Mouse (Mus musculus): ENCODE results near the gene Col13a1. TPM values are rescaled to one million over a fixed set of nuclear protein-coding genes. Genes with fewer than 3 reads are reported as not detected.

Col13a1 gene
- polyA plus RNA-seq, 1 experiment, result not detected

- H3K4me1 ChIP-seq (ENCODE audit: control insufficient read depth, insufficient read depth, low read length), result no peaks in the 10 kb centered on the region
- H3K27ac ChIP-seq (ENCODE audit: insufficient read depth, low read length), result no peak overlapping the region
- no peak overlapping the region for H3K4me3 ChIP-seq (ENCODE audit: insufficient read depth, low read length)
- TF ChIP-seq POLR2A (IDR thresholded peaks at IDR 0.05; ENCODE audit: low read depth, low read length), result no peak
- no peak for TF ChIP-seq CTCF (IDR thresholded peaks at IDR 0.05; ENCODE audit: borderline replicate concordance, insufficient read depth, low read length)
Observed at GRCm38 (mm10) chr10:62007958-62008357, 29.1 kb upstream of the Col13a1 start.

GRCm38 (mm10) chr10:62006371-62006770 lies 27.5 kb upstream of the Col13a1 start:
- Histone ChIP-seq H3K4me3 (ENCODE audit: insufficient read depth, low read length) (no peak overlapping the region), H3K27ac (ENCODE audit: insufficient read depth, low read length) (no peak overlapping the region), H3K4me1 (ENCODE audit: control insufficient read depth, insufficient read depth, low read length) (no peaks in the 10 kb centered on the region)
- TF ChIP-seq POLR2A (IDR thresholded peaks at IDR 0.05; ENCODE audit: low read depth, low read length), result no peak
- TF ChIP-seq CTCF (IDR thresholded peaks at IDR 0.05; ENCODE audit: borderline replicate concordance, insufficient read depth, low read length), result no peak

GRCm38 (mm10) chr10:62000216-62000615 lies 21.3 kb upstream of the Col13a1 start:
- Histone ChIP-seq H3K4me3 (ENCODE audit: insufficient read depth, low read length) (no peak overlapping the region), H3K27ac (ENCODE audit: insufficient read depth, low read length) (no peak overlapping the region), H3K4me1 (ENCODE audit: control insufficient read depth, insufficient read depth, low read length) (no peaks in the 10 kb centered on the region)
- TF ChIP-seq CTCF (IDR thresholded peaks at IDR 0.05; ENCODE audit: borderline replicate concordance, insufficient read depth, low read length), result no peak
- TF ChIP-seq POLR2A (IDR thresholded peaks at IDR 0.05; ENCODE audit: low read depth, low read length), result no peak

GRCm38 (mm10) chr10:61999766-62000165 lies 20.9 kb upstream of the Col13a1 start:
- H3K27ac ChIP-seq (ENCODE audit: insufficient read depth, low read length), result no peak overlapping the region
- no peak overlapping the region for H3K4me3 ChIP-seq (ENCODE audit: insufficient read depth, low read length)
- H3K4me1 ChIP-seq (ENCODE audit: control insufficient read depth, insufficient read depth, low read length), result no peaks in the 10 kb centered on the region
- TF ChIP-seq CTCF (IDR thresholded peaks at IDR 0.05; ENCODE audit: borderline replicate concordance, insufficient read depth, low read length) (no peak), POLR2A (IDR thresholded peaks at IDR 0.05; ENCODE audit: low read depth, low read length) (no peak)

- no peak overlapping the region for H3K4me3 ChIP-seq (ENCODE audit: insufficient read depth, low read length)
- no peak overlapping the region for H3K27ac ChIP-seq (ENCODE audit: insufficient read depth, low read length)
- no peak for TF ChIP-seq CTCF (IDR thresholded peaks at IDR 0.05; ENCODE audit: borderline replicate concordance, insufficient read depth, low read length)
- no peak for TF ChIP-seq POLR2A (IDR thresholded peaks at IDR 0.05; ENCODE audit: low read depth, low read length)
- H3K4me1 ChIP-seq (ENCODE audit: control insufficient read depth, insufficient read depth, low read length), result no peaks in the 10 kb centered on the region
Observed at GRCm38 (mm10) chr10:61991481-61992424, 12.8 kb upstream of the Col13a1 start.

- Histone ChIP-seq H3K4me3 (ENCODE audit: insufficient read depth, low read length) (no peak overlapping the region), H3K4me1 (ENCODE audit: control insufficient read depth, insufficient read depth, low read length) (no peaks in the 10 kb centered on the region), H3K27ac (ENCODE audit: insufficient read depth, low read length) (no peak overlapping the region)
- TF ChIP-seq CTCF (IDR thresholded peaks at IDR 0.05; ENCODE audit: borderline replicate concordance, insufficient read depth, low read length) (peak; percentile 29; the same call in 1 of the 2 replicates), POLR2A (IDR thresholded peaks at IDR 0.05; ENCODE audit: low read depth, low read length) (no peak)
Observed at GRCm38 (mm10) chr10:61980424-61980823, 1.5 kb upstream of the Col13a1 start.

- Histone ChIP-seq H3K4me3 (ENCODE audit: insufficient read depth, low read length) (peak overlapping the region; percentile 39), H3K27ac (ENCODE audit: insufficient read depth, low read length) (no peak overlapping the region), H3K4me1 (ENCODE audit: control insufficient read depth, insufficient read depth, low read length) (no peaks in the 10 kb centered on the region)
- TF ChIP-seq CTCF (IDR thresholded peaks at IDR 0.05; ENCODE audit: borderline replicate concordance, insufficient read depth, low read length) (no peak), POLR2A (IDR thresholded peaks at IDR 0.05; ENCODE audit: low read depth, low read length) (no peak)
Observed at GRCm38 (mm10) chr10:61978112-61978865, 619 bp downstream of the Col13a1 start.

GRCm38 (mm10) chr10:61977392-61978096 lies 1.4 kb downstream of the Col13a1 start:
- H3K4me3 ChIP-seq (ENCODE audit: insufficient read depth, low read length), result 0 out of 2 replicates have a peak overlapping the region, but pooled peaks have one; percentile 39
- H3K4me1 ChIP-seq (ENCODE audit: control insufficient read depth, insufficient read depth, low read length), result no peaks in the 10 kb centered on the region
- TF ChIP-seq POLR2A (IDR thresholded peaks at IDR 0.05; ENCODE audit: low read depth, low read length), result no peak
- H3K27ac ChIP-seq (ENCODE audit: insufficient read depth, low read length), result no peak overlapping the region

GRCm38 (mm10) chr10:61976987-61977386 lies 1.9 kb downstream of the Col13a1 start:
- TF ChIP-seq POLR2A (IDR thresholded peaks at IDR 0.05; ENCODE audit: low read depth, low read length), result no peak
- no peak for TF ChIP-seq CTCF (IDR thresholded peaks at IDR 0.05; ENCODE audit: borderline replicate concordance, insufficient read depth, low read length)
- H3K4me3 ChIP-seq (ENCODE audit: insufficient read depth, low read length), result no peak overlapping the region
- no peak overlapping the region for H3K27ac ChIP-seq (ENCODE audit: insufficient read depth, low read length)
- no peaks in the 10 kb centered on the region for H3K4me1 ChIP-seq (ENCODE audit: control insufficient read depth, insufficient read depth, low read length)
